Mouse (Mus musculus) testis, adult 2 months (tissue): ENCODE measurements around the gene Znrf4. TPM values are rescaled to one million over a fixed set of nuclear protein-coding genes. Genes with fewer than 3 reads are reported as not detected.

Source experiments
- H3K27ac ChIP-seq: fragments of 200-500 bp; 2 replicates; pipeline ENCODE4 v1.5.1; 2012; ENCODE audit warnings: low read depth, low read length; ENCODE audit not compliant: control insufficient read depth, insufficient read depth
- H3K27me3 ChIP-seq: fragments of 200-500 bp; 2 replicates; pipeline ENCODE4 v1.6.1; 2012; ENCODE audit warnings: mild to moderate bottlenecking, low read length, moderate library complexity; ENCODE audit not compliant: control insufficient read depth, insufficient read depth
- H3K36me3 ChIP-seq: fragments of 200-500 bp; 2 replicates; pipeline ENCODE4 v1.6.1; 2012; ENCODE audit warnings: mild to moderate bottlenecking, low read length; ENCODE audit not compliant: control insufficient read depth, insufficient read depth
- H3K4me1 ChIP-seq: fragments of 200-500 bp; 2 replicates; pipeline ENCODE4 v1.6.1; 2012; ENCODE audit warnings: low read length; ENCODE audit not compliant: control insufficient read depth, insufficient read depth
- H3K4me3 ChIP-seq: fragments of 200-500 bp; 2 replicates; pipeline ENCODE4 v1.5.1; 2012; ENCODE audit warnings: low read depth, mild to moderate bottlenecking, low read length, moderate library complexity, mixed read lengths; ENCODE audit not compliant: control insufficient read depth
- CTCF ChIP-seq: fragments of 200-500 bp; IDR thresholded peaks from 2 replicates; pipeline ENCODE4 v1.5.1; 2012; ENCODE audit warnings: low read depth, mild to moderate bottlenecking, inconsistent platforms, low read length, moderate library complexity; ENCODE audit not compliant: control insufficient read depth, insufficient read depth, insufficient replicate concordance
- POLR2A ChIP-seq: fragments of 200-500 bp; IDR thresholded peaks from 2 replicates; pipeline ENCODE4 v1.6.1; 2012; ENCODE audit warnings: low read depth, mild to moderate bottlenecking, inconsistent platforms, low read length, moderate library complexity; ENCODE audit not compliant: control insufficient read depth
- polyA plus RNA-seq: library from polyadenylated mRNA; depleted of rRNA; stranded (reverse); fragments of >200 nt; gene quantifications from 2 replicates; pipeline ENCODE4 v1.2.3, GENCODE M21; 2012

The Znrf4 gene
- polyA plus RNA-seq, 1 experiment = 1,198 TPM

- Histone ChIP-seq H3K27ac (no peak overlapping the region), H3K4me3 (no peak overlapping the region), H3K4me1 (no peaks in the 10 kb centered on the region), H3K27me3 (no peaks in the 10 kb centered on the region), H3K36me3 (no peaks in the 10 kb centered on the region)
- TF ChIP-seq POLR2A (no peak), CTCF (no peak)
Measured at GRCm38 (mm10) chr17:56522744-56523143, 10.5 kb upstream of the Znrf4 start.

DNA sequence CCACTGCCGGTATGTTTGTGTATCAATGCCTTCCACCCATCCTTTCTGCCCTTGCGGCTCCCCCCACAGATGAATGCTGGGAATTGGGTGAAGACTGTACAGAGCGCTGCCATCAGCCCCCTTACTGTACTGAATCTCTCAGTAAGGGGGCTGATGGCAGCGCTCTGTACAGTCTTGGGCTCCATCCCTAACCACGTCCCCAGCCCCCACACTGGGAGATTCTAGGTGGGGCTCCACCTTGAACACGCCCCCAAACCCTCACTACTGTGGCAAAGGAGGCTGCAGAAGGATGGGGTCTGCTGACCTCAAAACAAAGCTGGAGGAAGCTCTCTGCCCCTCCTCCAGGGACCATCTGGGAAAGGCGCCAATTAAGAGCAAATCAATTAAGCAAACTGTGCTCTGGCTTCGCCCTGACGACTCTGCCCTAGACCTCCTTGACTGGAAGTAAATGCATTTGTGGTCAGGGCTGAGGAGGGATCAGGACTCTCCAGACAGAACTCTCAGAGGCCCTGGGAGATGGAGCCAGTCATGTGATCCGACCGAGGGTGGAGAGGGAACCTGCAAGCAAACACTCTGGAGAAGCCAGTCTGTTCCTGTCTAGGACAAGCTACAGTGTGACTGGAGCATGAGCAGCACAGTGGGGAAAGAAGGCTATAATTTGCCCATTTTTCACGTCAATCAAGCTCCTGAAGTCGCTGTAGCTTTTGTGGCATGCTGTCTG lies 3.6 kb upstream of the Znrf4 start:
- peak overlapping the region; percentile 41 for H3K4me3 ChIP-seq
- H3K27ac ChIP-seq = no peak overlapping the region
- no peak for TF ChIP-seq CTCF
- no peak for TF ChIP-seq POLR2A
- no peaks in the 10 kb centered on the region for H3K36me3 ChIP-seq
- peaks cover 2% of the 10 kb centered on the region; the same call in 1 of the 2 replicates for H3K27me3 ChIP-seq
- peaks cover 12% of the 10 kb centered on the region for H3K4me1 ChIP-seq

GRCm38 (mm10) chr17:56514916-56515315 lies 2.7 kb upstream of the Znrf4 start:
- Histone ChIP-seq H3K36me3 (no peaks in the 10 kb centered on the region), H3K4me3 (peak overlapping the region; percentile 52), H3K4me1 (peaks cover 15% of the 10 kb centered on the region), H3K27me3 (peaks cover 5% of the 10 kb centered on the region; the same call in 1 of the 2 replicates), H3K27ac (no peak overlapping the region)
- TF ChIP-seq POLR2A (no peak), CTCF (no peak)

DNA sequence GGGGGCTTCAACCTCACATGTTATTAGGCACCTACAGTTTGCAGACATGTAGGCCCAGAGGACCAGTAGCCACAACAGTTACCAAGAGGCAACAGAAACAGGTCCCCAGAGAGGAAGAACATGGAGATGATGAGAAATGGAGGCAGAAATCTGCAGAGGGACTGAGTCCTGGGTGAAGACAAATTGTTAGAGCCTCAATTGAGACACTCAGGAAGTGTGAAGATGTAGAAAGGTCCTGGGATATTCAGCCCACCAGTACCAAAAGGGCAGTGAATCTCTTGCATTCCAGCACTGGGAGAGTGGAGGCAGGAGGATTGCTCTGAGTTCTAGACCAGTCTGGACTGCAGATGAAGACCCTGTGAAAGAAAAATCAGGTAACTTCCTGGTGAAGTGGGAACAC lies 2.1 kb upstream of the Znrf4 start:
- Histone ChIP-seq H3K36me3 (no peaks in the 10 kb centered on the region), H3K4me3 (peak overlapping the region; percentile 73), H3K27ac (no peak overlapping the region), H3K4me1 (peaks cover 15% of the 10 kb centered on the region), H3K27me3 (peaks cover 5% of the 10 kb centered on the region; the same call in 1 of the 2 replicates)
- no peak for TF ChIP-seq POLR2A
- TF ChIP-seq CTCF = no peak

DNA sequence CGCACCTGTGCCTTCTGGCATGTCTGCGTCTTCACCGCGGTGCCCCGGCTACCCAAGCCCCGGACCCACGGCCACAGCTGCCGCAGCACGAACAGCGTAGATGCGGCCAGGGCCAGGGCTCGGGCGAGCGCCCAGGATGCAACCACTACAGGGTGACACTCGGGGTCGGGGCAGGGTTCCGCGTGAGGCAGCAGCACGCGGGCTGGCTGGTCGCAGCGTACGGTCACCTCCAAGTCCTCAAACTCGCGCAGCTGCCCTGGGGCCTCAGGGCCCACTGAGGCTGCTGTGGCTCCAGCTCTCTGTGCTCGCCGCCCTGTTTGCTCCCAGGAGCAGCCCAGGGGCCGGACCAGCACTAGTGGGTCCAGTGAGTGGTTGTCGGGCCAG lies 532 bp downstream of the Znrf4 start:
- Histone ChIP-seq H3K27ac (no peak overlapping the region), H3K4me1 (peaks cover 25% of the 10 kb centered on the region), H3K27me3 (peaks cover 5% of the 10 kb centered on the region; the same call in 1 of the 2 replicates), H3K36me3 (no peaks in the 10 kb centered on the region), H3K4me3 (peak overlapping the region; percentile 85)
- peak; percentile 4; the same call in 1 of the 2 replicates for TF ChIP-seq POLR2A
- no peak for TF ChIP-seq CTCF

GRCm38 (mm10) chr17:56510970-56511706 lies 1.1 kb downstream of the Znrf4 start:
- H3K27me3 ChIP-seq = peaks cover 5% of the 10 kb centered on the region; the same call in 1 of the 2 replicates
- H3K4me1 ChIP-seq = peaks cover 27% of the 10 kb centered on the region
- H3K4me3 ChIP-seq = peak overlapping the region; percentile 85
- no peaks in the 10 kb centered on the region for H3K36me3 ChIP-seq
- H3K27ac ChIP-seq = no peak overlapping the region
- TF ChIP-seq POLR2A (peak; percentile 34; the same call in 1 of the 2 replicates), CTCF (no peak; the same call in 1 of the 2 replicates)

DNA sequence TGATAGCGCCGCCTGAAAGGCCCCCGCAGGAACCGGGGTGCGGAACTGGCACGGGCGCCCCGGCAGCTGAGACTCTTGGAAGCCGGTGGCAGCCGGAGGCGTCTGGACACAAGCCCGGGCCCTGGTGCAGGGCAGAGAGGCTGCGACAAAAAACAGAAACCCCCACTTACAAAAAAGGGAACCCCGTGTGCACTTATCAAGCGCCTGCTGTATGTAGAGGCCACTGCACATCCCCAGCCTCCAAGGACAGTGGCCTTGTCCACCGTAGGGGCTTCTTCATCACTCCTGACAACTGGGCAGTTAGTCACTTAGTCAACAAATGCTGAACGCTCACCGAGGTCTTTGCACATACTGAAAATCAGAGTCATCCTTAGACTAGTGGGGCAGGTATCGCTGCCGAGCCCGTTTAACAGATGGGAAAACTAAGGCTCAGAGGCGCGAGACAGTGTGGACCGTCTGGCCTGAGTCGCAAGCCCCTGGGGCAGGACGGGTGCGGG lies 1.7 kb downstream of the Znrf4 start:
- H3K27ac ChIP-seq = no peak overlapping the region
- no peaks in the 10 kb centered on the region for H3K36me3 ChIP-seq
- no peak for TF ChIP-seq POLR2A
- no peak for TF ChIP-seq CTCF
- peak overlapping the region; percentile 85 for H3K4me3 ChIP-seq
- peaks cover 27% of the 10 kb centered on the region for H3K4me1 ChIP-seq
- H3K27me3 ChIP-seq = peaks cover 5% of the 10 kb centered on the region; the same call in 1 of the 2 replicates
